Mouse (Mus musculus): ENCODE data around the gene Btbd35f28. TPM values are rescaled to one million over a fixed set of nuclear protein-coding genes. Genes with fewer than 3 reads are reported as not detected.
"Not testable (repeated sequence)": the region's sequence is repeated elsewhere in the genome, so short reads cannot be mapped to it uniquely, and the experiment has no call there.

Gene Btbd35f28
- polyA plus RNA-seq (2012): not detected in 2 replicates

DNA sequence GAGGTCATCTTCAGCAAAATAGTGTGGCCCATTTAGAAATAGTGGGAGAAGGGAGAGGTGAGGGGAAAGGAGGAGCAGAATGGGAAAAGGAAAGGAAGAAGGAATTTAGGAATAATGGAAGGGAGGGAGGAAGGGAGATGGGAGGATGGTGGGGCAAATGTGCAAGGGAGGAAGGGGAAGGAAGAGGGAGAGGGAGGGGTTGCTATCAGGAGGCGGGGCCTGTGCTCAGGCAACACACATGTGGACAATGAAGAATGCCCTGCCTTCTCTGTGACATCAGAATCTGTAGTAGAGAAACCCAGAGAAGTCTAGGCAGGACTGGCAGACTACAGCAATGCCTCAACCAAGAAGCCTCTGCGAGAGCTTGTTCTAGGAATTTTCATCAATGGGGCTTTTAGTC lies at the start of gene Btbd35f28:
TSS of gene Btbd35f28 (plus strand) at position 301 of the 400 bp plus-strand sequence.
- not testable (repeated sequence) for H3K4me1 ChIP-seq (ENCODE audit: control insufficient read depth); H3K9me3 ChIP-seq (ENCODE audit: control insufficient read depth, low read length)

More for the DNA sequence above, at the start of gene Btbd35f28:
- not testable (repeated sequence) for H3K36me3 ChIP-seq (ENCODE audit: control insufficient read depth); H3K4me3 ChIP-seq (replicated peaks); H3K27me3 ChIP-seq (ENCODE audit: control insufficient read depth)

Other genes with a start within 250 kb of the Btbd35f28 start
- not detected in 2 replicates for gene Btbd35f16, start 239.6 kb upstream of the Btbd35f28 start, polyA plus RNA-seq (2012)
- gene Btbd35f3, start 158.9 kb upstream of the Btbd35f28 start, polyA plus RNA-seq (2012): not detected in 2 replicates
- gene Btbd35f20, start 94.7 kb downstream of the Btbd35f28 start, polyA plus RNA-seq (2012): not detected in 2 replicates
- gene Btbd35f17, start 174.1 kb downstream of the Btbd35f28 start, polyA plus RNA-seq (2012): not detected in 2 replicates